Mouse (Mus musculus): ENCODE results near the gene Fgfrl1. TPM values are rescaled to one million over a fixed set of nuclear protein-coding genes. Genes with fewer than 3 reads are reported as not detected.
"Not testable (repeated sequence)": the region's sequence is repeated elsewhere in the genome, so short reads cannot be mapped to it uniquely, and the experiment has no call there.

Gene Fgfrl1
- polyA plus RNA-seq, 1 experiment from 2014 or later: 36.3 TPM

DNA sequence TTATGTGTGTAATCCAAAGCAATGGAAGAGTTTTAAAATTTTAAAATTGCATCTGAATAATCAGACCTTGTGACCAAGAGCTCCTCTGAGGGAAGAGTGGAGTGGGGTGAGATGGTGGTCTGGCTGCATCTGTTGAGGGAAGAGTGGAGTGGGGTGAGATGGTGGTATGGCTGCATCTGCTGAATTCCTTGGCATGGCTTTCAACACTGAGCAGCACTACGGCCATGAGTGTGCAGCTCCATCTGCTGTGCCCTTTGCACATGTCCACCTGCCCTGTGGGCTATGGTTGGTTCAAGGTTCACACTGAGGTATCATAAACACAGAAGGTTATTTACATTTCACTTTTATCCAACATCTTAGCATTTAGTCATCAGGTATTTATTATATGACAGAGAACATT lies 35.2 kb downstream of the Fgfrl1 start:
- Histone ChIP-seq H3K4me1 (no peaks in the 10 kb centered on the region), H3K9me3 (no peaks in the 10 kb centered on the region), H3K36me3 (no peaks in the 10 kb centered on the region), H3K9ac (no peak overlapping the region), H3K27ac (no peak overlapping the region), H3K4me3 (no peak overlapping the region), H3K4me2 (no peak overlapping the region), H3K27me3 (0 out of 2 replicates have a peak, but pooled peaks cover 4% of the 10 kb centered on the region)
- ATAC-seq (ENCODE audit: borderline replicate concordance, extremely low read depth, low FRiP score, low TSS enrichment): no peak
- WGBS: 83% methylated on average over 1 of the region's 1 CpGs

DNA sequence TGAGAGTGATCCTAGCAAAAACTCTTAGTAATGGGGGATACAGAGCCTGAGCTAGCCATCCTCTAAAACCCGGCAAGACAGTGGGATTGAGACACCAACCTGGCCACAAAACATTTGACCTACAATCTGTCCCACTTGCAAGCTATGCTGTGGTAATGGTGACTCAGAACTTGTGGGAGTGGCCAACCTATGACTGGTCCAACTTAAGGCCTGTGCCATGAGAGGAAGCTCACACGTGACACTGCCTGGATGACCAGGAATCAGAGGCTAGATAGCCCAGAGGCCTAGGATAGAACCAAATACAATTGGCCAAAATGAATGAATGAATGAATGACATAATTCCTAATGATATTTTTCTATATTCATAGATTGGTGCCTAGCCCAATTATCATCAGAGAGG lies 49.7 kb downstream of the Fgfrl1 start:
- Histone ChIP-seq H3K9ac (no peak overlapping the region), H3K4me1 (no peaks in the 10 kb centered on the region), H3K36me3 (no peaks in the 10 kb centered on the region), H3K4me2 (no peak overlapping the region), H3K27ac (no peak overlapping the region), H3K9me3 (no peaks in the 10 kb centered on the region), H3K27me3 (no peaks in the 10 kb centered on the region), H3K4me3 (no peak overlapping the region)
- WGBS: 79% methylated on average over 2 of the region's 2 CpGs
- no peak for ATAC-seq (ENCODE audit: borderline replicate concordance, extremely low read depth, low FRiP score, low TSS enrichment)

DNA sequence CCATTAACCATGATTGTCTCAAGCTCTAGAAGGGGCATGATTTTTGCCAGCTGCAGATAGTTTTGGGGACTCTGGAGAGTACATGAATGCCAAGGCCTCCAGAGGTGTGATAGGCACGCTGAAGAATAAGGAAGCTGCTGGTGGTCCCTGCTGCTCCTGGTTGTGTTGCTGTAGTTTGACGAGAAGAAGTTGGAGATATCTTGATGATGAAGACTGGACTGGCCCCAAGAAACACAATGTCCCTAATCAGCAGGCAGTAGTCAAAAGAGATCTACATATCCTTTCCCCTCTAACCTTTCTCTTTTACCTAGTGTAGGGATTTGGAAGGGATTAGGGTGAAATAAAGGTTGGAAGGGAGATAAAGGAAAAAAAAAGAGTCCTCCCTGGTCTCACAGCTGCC lies 50.4 kb downstream of the Fgfrl1 start:
- no peak overlapping the region for H3K4me2 ChIP-seq
- H3K9ac ChIP-seq: no peak overlapping the region
- ATAC-seq (ENCODE audit: borderline replicate concordance, extremely low read depth, low FRiP score, low TSS enrichment): no peak
- H3K27ac ChIP-seq: no peak overlapping the region
- no peak overlapping the region for H3K4me3 ChIP-seq
- H3K36me3 ChIP-seq: no peaks in the 10 kb centered on the region
- 63% methylated on average over 2 of the region's 2 CpGs for WGBS
- no peaks in the 10 kb centered on the region for H3K4me1 ChIP-seq
- no peaks in the 10 kb centered on the region for H3K27me3 ChIP-seq
- H3K9me3 ChIP-seq: no peaks in the 10 kb centered on the region

DNA sequence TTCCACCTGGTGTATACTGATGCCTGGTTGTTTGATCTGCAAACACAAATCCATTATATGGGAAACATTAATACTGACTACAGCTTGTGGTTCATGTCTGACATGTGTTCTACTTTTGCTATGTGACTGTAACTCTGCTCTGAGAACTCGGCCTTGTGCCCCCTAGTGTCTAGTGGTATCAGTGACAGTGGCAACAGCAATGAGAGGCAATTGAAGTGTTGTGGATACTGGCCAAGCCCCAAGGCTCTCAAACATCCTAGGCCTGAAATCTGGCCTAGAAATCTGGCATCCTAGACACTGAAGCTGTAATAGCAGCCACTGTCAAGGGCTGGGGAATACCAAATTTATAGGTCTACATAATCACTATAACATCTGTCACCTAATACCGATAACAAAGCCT lies 51.7 kb downstream of the Fgfrl1 start:
- Histone ChIP-seq H3K4me2 (no peak overlapping the region), H3K9me3 (no peaks in the 10 kb centered on the region), H3K36me3 (no peaks in the 10 kb centered on the region), H3K4me3 (no peak overlapping the region), H3K27me3 (no peaks in the 10 kb centered on the region), H3K27ac (no peak overlapping the region), H3K9ac (no peak overlapping the region), H3K4me1 (no peaks in the 10 kb centered on the region)
- ATAC-seq (ENCODE audit: borderline replicate concordance, extremely low read depth, low FRiP score, low TSS enrichment): no peak
- WGBS: 51% methylated on average over 2 of the region's 2 CpGs

DNA sequence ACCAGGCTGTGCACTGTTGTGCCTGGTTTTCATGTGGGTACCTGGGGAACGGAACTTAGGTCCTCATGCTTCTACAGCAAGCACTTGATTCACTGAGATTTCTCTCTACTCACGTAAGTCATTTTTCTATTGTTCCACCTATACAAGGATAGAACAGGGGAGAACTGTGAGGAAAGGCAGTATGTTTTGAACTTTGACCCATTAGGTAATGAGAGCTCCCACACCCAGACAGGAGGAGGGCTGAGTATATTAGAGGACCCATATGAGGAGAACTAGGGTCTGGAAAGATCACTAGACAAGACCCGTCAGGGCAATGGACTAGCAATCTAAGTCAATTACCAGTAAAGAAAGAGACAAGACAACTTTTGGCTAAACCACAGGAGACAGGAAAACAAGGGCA lies 52.4 kb downstream of the Fgfrl1 start:
- no peak overlapping the region for H3K9ac ChIP-seq
- H3K9me3 ChIP-seq: no peaks in the 10 kb centered on the region
- no peak for ATAC-seq (ENCODE audit: borderline replicate concordance, extremely low read depth, low FRiP score, low TSS enrichment)
- WGBS: 77% methylated on average over 3 of the region's 3 CpGs
- no peaks in the 10 kb centered on the region for H3K36me3 ChIP-seq
- no peak overlapping the region for H3K4me3 ChIP-seq
- H3K27ac ChIP-seq: no peak overlapping the region
- no peak overlapping the region for H3K4me2 ChIP-seq
- no peaks in the 10 kb centered on the region for H3K27me3 ChIP-seq
- H3K4me1 ChIP-seq: no peaks in the 10 kb centered on the region

DNA sequence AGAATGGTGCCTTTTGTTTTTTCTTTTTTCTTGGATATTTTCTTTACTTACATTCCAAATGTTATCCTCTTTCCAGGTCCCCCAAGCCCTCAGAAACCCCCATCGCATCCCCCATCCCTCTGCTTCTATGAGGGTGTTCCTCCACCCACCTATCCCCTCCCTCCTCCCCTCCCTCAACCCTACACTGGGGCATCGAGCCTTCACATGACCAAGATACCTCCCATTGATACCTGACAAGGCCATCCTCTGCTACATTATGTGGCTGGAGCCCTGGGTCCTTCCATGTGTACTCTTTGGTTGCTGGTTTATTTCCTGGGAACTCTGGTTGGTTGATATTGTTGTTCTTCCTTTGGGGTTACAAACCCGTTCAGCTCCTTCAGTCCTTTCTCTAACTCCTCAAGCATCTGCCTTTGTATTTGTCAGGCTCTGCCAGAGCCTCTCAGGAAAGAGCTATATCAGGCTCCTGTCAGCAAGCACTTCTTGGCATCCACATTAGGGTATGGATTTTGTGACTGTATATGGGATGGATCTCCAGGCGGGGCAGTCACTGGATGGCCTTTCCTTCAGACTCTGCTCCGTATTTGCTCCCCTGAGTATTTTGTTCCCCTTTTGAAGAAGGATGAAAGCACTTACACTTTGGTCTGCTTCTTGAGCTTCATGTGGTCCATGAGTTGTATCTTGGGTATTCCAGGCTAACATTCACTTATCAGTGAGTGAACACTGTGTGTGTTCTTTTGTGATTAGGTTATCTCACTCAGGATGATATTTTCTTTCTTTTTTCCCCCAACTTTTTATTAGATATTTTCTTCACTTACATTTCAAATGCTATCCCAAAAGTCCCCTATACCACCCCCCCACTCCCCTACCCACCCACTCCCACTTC lies 58.4 kb downstream of the Fgfrl1 start:
- WGBS: 73% methylated on average over 5 of the region's 5 CpGs

DNA sequence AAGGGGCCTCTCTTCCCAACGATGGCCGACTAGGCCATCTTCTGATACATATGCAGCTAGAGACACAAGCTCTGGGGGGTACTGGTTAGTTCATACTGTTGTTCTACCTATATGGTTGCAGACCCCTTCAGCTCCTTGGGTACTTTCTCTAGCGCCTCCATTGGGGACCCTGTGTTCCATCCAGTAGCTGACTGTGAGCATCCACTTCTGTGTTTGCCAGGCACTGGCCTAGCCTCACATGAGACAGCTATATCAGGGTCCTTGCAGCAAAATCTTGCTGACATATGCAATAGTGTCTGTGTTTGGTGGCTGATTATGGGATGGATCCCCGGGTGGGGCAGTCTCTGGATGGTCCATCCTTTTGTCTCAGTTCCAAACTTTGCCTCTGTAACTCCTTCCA lies 59.1 kb downstream of the Fgfrl1 start:
- 72% methylated on average over 4 of the region's 4 CpGs for WGBS
- not testable (repeated sequence) for ATAC-seq (ENCODE audit: borderline replicate concordance, extremely low read depth, low FRiP score, low TSS enrichment); H3K9ac ChIP-seq; H3K4me2 ChIP-seq; H3K27me3 ChIP-seq; H3K9me3 ChIP-seq; H3K4me3 ChIP-seq; H3K36me3 ChIP-seq; H3K27ac ChIP-seq; H3K4me1 ChIP-seq

More for the DNA sequence above, 58.4 kb downstream of the Fgfrl1 start:
- H3K4me3 ChIP-seq: no peak overlapping the region
- no peaks in the 10 kb centered on the region for H3K4me1 ChIP-seq
- no peaks in the 10 kb centered on the region for H3K36me3 ChIP-seq
- no peak overlapping the region for H3K4me2 ChIP-seq
- H3K9me3 ChIP-seq: no peaks in the 10 kb centered on the region
- no peak for ATAC-seq (ENCODE audit: borderline replicate concordance, extremely low read depth, low FRiP score, low TSS enrichment)
- H3K9ac ChIP-seq: no peak overlapping the region
- H3K27ac ChIP-seq: no peak overlapping the region
- H3K27me3 ChIP-seq: no peaks in the 10 kb centered on the region

Other genes with a start within 250 kb of the Fgfrl1 start
- 0.24 and 0.34 TPM in 2 replicates for gene Mfsd7a, start 243.5 kb upstream of the Fgfrl1 start, polyA plus RNA-seq (2015; fragmentation: Nextera tagmentation; extraction: Ambion mirVana)
- 17.2 and 19.3 TPM in 2 replicates for gene Pcgf3, start 231.2 kb upstream of the Fgfrl1 start, polyA plus RNA-seq (2015; fragmentation: Nextera tagmentation; extraction: Ambion mirVana)
- gene Cplx1, start 142.4 kb upstream of the Fgfrl1 start, polyA plus RNA-seq (2015; fragmentation: Nextera tagmentation; extraction: Ambion mirVana): 0.57 and 0.98 TPM in 2 replicates
- gene Gak, start 62.6 kb upstream of the Fgfrl1 start, polyA plus RNA-seq (2015; fragmentation: Nextera tagmentation; extraction: Ambion mirVana): 46.5 and 49.0 TPM in 2 replicates
- 28.3 and 29.5 TPM in 2 replicates for gene Tmem175, start 62.6 kb upstream of the Fgfrl1 start, polyA plus RNA-seq (2015; fragmentation: Nextera tagmentation; extraction: Ambion mirVana)
- gene Idua, start 32.1 kb upstream of the Fgfrl1 start, polyA plus RNA-seq (2015; fragmentation: Nextera tagmentation; extraction: Ambion mirVana): 12.1 and 14.5 TPM in 2 replicates
- gene Dgkq, start 22.7 kb upstream of the Fgfrl1 start, polyA plus RNA-seq (2015; fragmentation: Nextera tagmentation; extraction: Ambion mirVana): 10.7 and 11.7 TPM in 2 replicates
- gene Slc26a1, start 16.8 kb upstream of the Fgfrl1 start, polyA plus RNA-seq (2015; fragmentation: Nextera tagmentation; extraction: Ambion mirVana): 0.39 and 0.50 TPM in 2 replicates
- not detected in 2 replicates for gene Rnf212, start 82.6 kb downstream of the Fgfrl1 start, polyA plus RNA-seq (2015; fragmentation: Nextera tagmentation; extraction: Ambion mirVana)
- not detected in 2 replicates for gene Tmed11, start 103.0 kb downstream of the Fgfrl1 start, polyA plus RNA-seq (2015; fragmentation: Nextera tagmentation; extraction: Ambion mirVana)
- not detected in 2 replicates for gene Vmn2r8, start 116.5 kb downstream of the Fgfrl1 start, polyA plus RNA-seq (2015; fragmentation: Nextera tagmentation; extraction: Ambion mirVana)
- gene Vmn2r9, start 160.2 kb downstream of the Fgfrl1 start, polyA plus RNA-seq (2015; fragmentation: Nextera tagmentation; extraction: Ambion mirVana): not detected in 2 replicates

Data from lung, embryonic 15.5 days (tissue).